Mouse (Mus musculus): ENCODE data around the gene Sh3bp5l. TPM values are rescaled to one million over a fixed set of nuclear protein-coding genes. Genes with fewer than 3 reads are reported as not detected.

Sh3bp5l gene
- polyA plus RNA-seq (2012; fragmentation: generic; extraction: Trizol), result 38.1 TPM

DNA sequence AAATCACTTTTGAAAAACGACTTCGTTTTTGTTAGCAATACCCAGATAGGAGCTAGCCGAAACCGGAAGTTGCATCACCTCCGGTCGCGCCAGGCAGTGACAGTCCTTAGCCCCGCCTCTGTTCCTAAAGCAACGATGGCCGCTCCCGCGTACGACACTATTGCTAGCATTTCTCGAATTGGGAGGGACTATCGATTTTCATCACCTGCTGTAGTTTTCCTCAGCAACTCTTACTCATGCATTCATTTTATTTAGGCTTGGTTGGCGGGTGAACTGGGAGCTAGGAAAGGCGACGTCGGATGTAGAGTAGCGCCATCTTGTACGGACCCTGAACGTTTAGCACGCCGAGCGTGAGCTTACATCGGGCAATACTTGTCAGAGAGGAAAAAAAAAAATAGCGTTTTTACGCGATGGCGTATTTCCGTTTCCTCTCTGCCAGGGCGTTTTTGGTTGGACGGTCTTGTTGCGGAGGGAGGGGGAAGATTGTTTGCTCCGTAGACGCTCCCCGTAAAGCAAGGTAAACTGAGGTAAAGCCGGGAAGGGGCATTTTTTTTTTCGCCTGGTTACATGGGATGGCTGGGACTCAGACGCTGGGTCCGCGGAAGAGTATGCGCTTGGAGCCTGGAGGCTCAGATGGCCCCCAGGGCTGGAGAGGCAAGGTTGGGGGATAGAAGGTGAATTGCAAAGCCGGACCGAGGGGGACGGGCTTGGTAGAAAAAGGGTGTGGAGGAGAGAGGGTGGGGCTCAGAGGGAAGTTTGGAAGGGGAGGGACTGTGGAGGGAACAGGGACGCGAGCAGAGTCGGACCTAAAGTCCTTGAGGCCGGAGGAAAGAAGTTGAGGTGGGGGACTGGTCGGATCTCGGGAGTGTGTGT is at the start of gene Sh3bp5l, which contains the start of gene Zfp672:
Gene Sh3bp5l (plus strand): TSS at position 449 of the 873 bp plus-strand sequence.
Gene Zfp672 (minus strand): TSS at position 64 of the 873 bp plus-strand sequence.
- Histone ChIP-seq H3K79me2 (ENCODE audit: control insufficient read depth, insufficient read depth) (peaks cover 66% of the 10 kb centered on the region), H3K4me2 (ENCODE audit: low read depth) (peak within 1 kb of the TSS; percentile 92), H3K4me3 (peak within 1 kb of the TSS; percentile 97), H3ac (ENCODE audit: control insufficient read depth, insufficient read length) (peak within 1 kb of the TSS; percentile 30), H3K36me3 (ENCODE audit: control insufficient read depth, insufficient read depth) (peaks cover 16% of the 10 kb centered on the region), H3K27me3 (ENCODE audit: control insufficient read depth, insufficient read depth, insufficient read length) (no peaks in the 10 kb centered on the region)
- peak; percentile 84 for TF ChIP-seq CEBPB (IDR thresholded peaks at IDR 0.05; ENCODE audit: insufficient read depth, poor library complexity, severe bottlenecking)
- no peak for TF ChIP-seq SRF (IDR thresholded peaks at IDR 0.05; ENCODE audit: control insufficient read depth, insufficient read length, low read depth)
- TF ChIP-seq POLR2A (IDR thresholded peaks at IDR 0.05; ENCODE audit: insufficient read length, low read depth), result peak; percentile 44
- TF ChIP-seq E2F4 (IDR thresholded peaks at IDR 0.05; ENCODE audit: insufficient read depth), result no peak
- TF ChIP-seq MAX (IDR thresholded peaks at IDR 0.05; ENCODE audit: low read depth), result no peak

GRCm38 (mm10) chr11:58281970-58282496 is 48.5 kb upstream of the Sh3bp5l start:
- Histone ChIP-seq H3ac (ENCODE audit: control insufficient read depth, insufficient read length) (no peak overlapping the region), H3K4me3 (no peak overlapping the region), H3K27me3 (ENCODE audit: control insufficient read depth, insufficient read depth, insufficient read length) (peaks cover 27% of the 10 kb centered on the region)

DNA sequence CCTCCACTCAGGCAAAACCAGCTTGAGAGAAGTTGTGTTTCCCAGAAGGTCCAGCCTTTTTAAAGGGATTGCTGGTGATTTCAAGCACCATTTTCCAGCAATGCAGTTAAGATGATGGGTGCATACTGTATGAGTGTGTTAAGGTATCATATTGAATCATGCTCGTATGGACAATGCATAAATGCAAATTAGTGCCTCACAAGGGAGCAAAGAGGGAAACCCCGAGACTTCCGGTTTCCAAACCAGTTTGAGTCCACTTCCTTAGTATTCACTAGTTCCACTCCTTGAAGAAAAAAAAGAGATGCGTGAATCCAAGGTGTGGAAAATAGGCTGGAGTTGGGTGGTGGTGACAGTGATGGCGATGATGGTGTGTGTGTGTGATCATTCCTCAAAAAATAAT is 48.0 kb upstream of the Sh3bp5l start:
- Histone ChIP-seq H3ac (ENCODE audit: control insufficient read depth, insufficient read length) (no peak overlapping the region), H3K27me3 (ENCODE audit: control insufficient read depth, insufficient read depth, insufficient read length) (peaks cover 32% of the 10 kb centered on the region), H3K4me2 (ENCODE audit: low read depth) (no peak overlapping the region), H3K4me3 (no peak overlapping the region), H3K36me3 (ENCODE audit: control insufficient read depth, insufficient read depth) (no peaks in the 10 kb centered on the region), H3K79me2 (ENCODE audit: control insufficient read depth, insufficient read depth) (no peaks in the 10 kb centered on the region)
- TF ChIP-seq MYOD1 (IDR thresholded peaks at IDR 0.05; ENCODE audit: control insufficient read depth in 1 of 3, insufficient read length in 2 of 3, low read depth in 2 of 3) (no peak), TCF3 (IDR thresholded peaks at IDR 0.05; ENCODE audit: insufficient read length, low read depth) (no peak), USF1 (IDR thresholded peaks at IDR 0.05; ENCODE audit: low read depth) (no peak), CEBPB (IDR thresholded peaks at IDR 0.05; ENCODE audit: insufficient read depth, poor library complexity, severe bottlenecking) (no peak), E2F4 (IDR thresholded peaks at IDR 0.05; ENCODE audit: insufficient read depth) (no peak), POLR2AphosphoS2 (IDR thresholded peaks at IDR 0.05; ENCODE audit: insufficient read length, low read depth) (no peak), POLR2A (IDR thresholded peaks at IDR 0.05; ENCODE audit: insufficient read length, low read depth) (no peak)

More at GRCm38 (mm10) chr11:58281970-58282496, 48.5 kb upstream of the Sh3bp5l start:
- H3K4me2 ChIP-seq (ENCODE audit: low read depth), result no peak overlapping the region
- no peaks in the 10 kb centered on the region for H3K36me3 ChIP-seq (ENCODE audit: control insufficient read depth, insufficient read depth)
- H3K79me2 ChIP-seq (ENCODE audit: control insufficient read depth, insufficient read depth), result no peaks in the 10 kb centered on the region
- no peak for TF ChIP-seq USF1 (IDR thresholded peaks at IDR 0.05; ENCODE audit: low read depth)
- TF ChIP-seq TCF12 (IDR thresholded peaks at IDR 0.05; ENCODE audit: insufficient read depth, poor library complexity, severe bottlenecking), result no peak
- no peak for TF ChIP-seq MYOD1 (IDR thresholded peaks at IDR 0.05; ENCODE audit: control insufficient read depth in 1 of 3, insufficient read length in 2 of 3, low read depth in 2 of 3)
- no peak for TF ChIP-seq E2F4 (IDR thresholded peaks at IDR 0.05; ENCODE audit: insufficient read depth)
- no peak for TF ChIP-seq CEBPB (IDR thresholded peaks at IDR 0.05; ENCODE audit: insufficient read depth, poor library complexity, severe bottlenecking)
- no peak for TF ChIP-seq POLR2A (IDR thresholded peaks at IDR 0.05; ENCODE audit: insufficient read length, low read depth)
- TF ChIP-seq POLR2AphosphoS2 (IDR thresholded peaks at IDR 0.05; ENCODE audit: insufficient read length, low read depth), result no peak
- no peak for TF ChIP-seq MAX (IDR thresholded peaks at IDR 0.05; ENCODE audit: low read depth)
- TF ChIP-seq REST (IDR thresholded peaks at IDR 0.05; ENCODE audit: insufficient read depth, insufficient read length), result no peak
- no peak for TF ChIP-seq TCF3 (IDR thresholded peaks at IDR 0.05; ENCODE audit: insufficient read length, low read depth)
- TF ChIP-seq SRF (IDR thresholded peaks at IDR 0.05; ENCODE audit: control insufficient read depth, insufficient read length, low read depth), result no peak
- no peak for TF ChIP-seq MYOG (IDR thresholded peaks at IDR 0.05; ENCODE audit: control insufficient read depth in 1 of 3, insufficient read depth in 1 of 3, insufficient read length in 2 of 3, low read depth in 2 of 3)

- H3K4me3 ChIP-seq, result no peak overlapping the region
- peaks cover 19% of the 10 kb centered on the region for H3K27me3 ChIP-seq (ENCODE audit: control insufficient read depth, insufficient read depth, insufficient read length)
- no peaks in the 10 kb centered on the region for H3K79me2 ChIP-seq (ENCODE audit: control insufficient read depth, insufficient read depth)
- TF ChIP-seq USF1 (IDR thresholded peaks at IDR 0.05; ENCODE audit: low read depth), result no peak
- no peak for TF ChIP-seq MAX (IDR thresholded peaks at IDR 0.05; ENCODE audit: low read depth)
- no peak for TF ChIP-seq POLR2AphosphoS2 (IDR thresholded peaks at IDR 0.05; ENCODE audit: insufficient read length, low read depth)
- TF ChIP-seq E2F4 (IDR thresholded peaks at IDR 0.05; ENCODE audit: insufficient read depth), result no peak
- TF ChIP-seq SRF (IDR thresholded peaks at IDR 0.05; ENCODE audit: control insufficient read depth, insufficient read length, low read depth), result no peak
- no peak for TF ChIP-seq CEBPB (IDR thresholded peaks at IDR 0.05; ENCODE audit: insufficient read depth, poor library complexity, severe bottlenecking)
- TF ChIP-seq POLR2A (IDR thresholded peaks at IDR 0.05; ENCODE audit: insufficient read length, low read depth), result no peak
- TF ChIP-seq TCF3 (IDR thresholded peaks at IDR 0.05; ENCODE audit: insufficient read length, low read depth), result no peak
- TF ChIP-seq TCF12 (IDR thresholded peaks at IDR 0.05; ENCODE audit: insufficient read depth, poor library complexity, severe bottlenecking), result no peak
- TF ChIP-seq MYOD1 (IDR thresholded peaks at IDR 0.05; ENCODE audit: control insufficient read depth in 1 of 3, insufficient read length in 2 of 3, low read depth in 2 of 3), result no peak
- no peak for TF ChIP-seq MYOG (IDR thresholded peaks at IDR 0.05; ENCODE audit: control insufficient read depth in 1 of 3, insufficient read depth in 1 of 3, insufficient read length in 2 of 3, low read depth in 2 of 3)
- no peak for TF ChIP-seq REST (IDR thresholded peaks at IDR 0.05; ENCODE audit: insufficient read depth, insufficient read length)
- H3ac ChIP-seq (ENCODE audit: control insufficient read depth, insufficient read length), result no peak overlapping the region
- H3K4me2 ChIP-seq (ENCODE audit: low read depth), result no peak overlapping the region
- no peaks in the 10 kb centered on the region for H3K36me3 ChIP-seq (ENCODE audit: control insufficient read depth, insufficient read depth)
Observed at GRCm38 (mm10) chr11:58289992-58290682, 40.4 kb upstream of the Sh3bp5l start.
